Mouse (Mus musculus) cerebellum, adult 2 months (tissue): ENCODE data around the gene Uaca.

ENCODE experiments used
- CTCF ChIP-seq: fragments of 200-500 bp; IDR thresholded peaks from 2 replicates; pipeline ENCODE4 v1.5.1; 2011; ENCODE audit warnings: low read depth, mild to moderate bottlenecking, control low read depth, low read length, moderate library complexity, borderline replicate concordance; ENCODE audit not compliant: insufficient read depth
- POLR2A ChIP-seq: fragments of 200-500 bp; IDR thresholded peaks from 2 replicates; pipeline ENCODE4 v1.6.1; 2011; ENCODE audit warnings: low read length, control low read depth, borderline replicate concordance; ENCODE audit not compliant: insufficient read depth

- TF ChIP-seq POLR2A (no peak), CTCF (no peak)
Measured at GRCm38 (mm10) chr9:60874055-60874392, 79.7 kb downstream of the Uaca start.
